Mouse (Mus musculus): Measurements from ENCODE around the gene Lims1. TPM values are rescaled to one million over a fixed set of nuclear protein-coding genes. Genes with fewer than 3 reads are reported as not detected.

Gene Lims1
- polyA plus RNA-seq (2015; fragmentation: Nextera tagmentation; extraction: Ambion mirVana) = 120 and 124 TPM in 2 replicates

- no peaks in the 10 kb centered on the region for H3K36me3 ChIP-seq (ENCODE audit: control insufficient read depth, insufficient read depth, low read length)
- H3K9ac ChIP-seq (ENCODE audit: low read depth, low read length) = peak within 1 kb of the TSS; percentile 92
- H3K4me1 ChIP-seq (ENCODE audit: control insufficient read depth, insufficient read depth, low read length) = peaks cover 18% of the 10 kb centered on the region
- no peaks in the 10 kb centered on the region for H3K27me3 ChIP-seq (replicated peaks; ENCODE audit: control insufficient read depth, insufficient read depth, low read length)
- peak; percentile 99 for ATAC-seq
- peak within 1 kb of the TSS; percentile 76 for H3K4me3 ChIP-seq (ENCODE audit: low read length)
- H3K9me3 ChIP-seq (ENCODE audit: control insufficient read depth, low read length) = no peaks in the 10 kb centered on the region
- H3K27ac ChIP-seq (ENCODE audit: low read length) = peak within 1 kb of the TSS; percentile 93
- peak within 1 kb of the TSS; percentile 60 for H3K4me2 ChIP-seq (ENCODE audit: low read depth, low read length)
- WGBS = under 1% methylated on average over 81 of the region's 86 CpGs
These were observed at the start of gene Lims1 for GRCm38 (mm10) chr10:58323028-58323991. TSS of gene Lims1 (plus strand) at chr10:58323466.

GRCm38 (mm10) chr10:58282238-58282637 is 41.0 kb upstream of the Lims1 start:
- H3K4me2 ChIP-seq (ENCODE audit: low read depth, low read length) = no peak overlapping the region
- no peak overlapping the region for H3K9ac ChIP-seq (ENCODE audit: low read depth, low read length)
- WGBS = 95% methylated on average over 7 of the region's 7 CpGs
- H3K4me1 ChIP-seq (ENCODE audit: control insufficient read depth, insufficient read depth, low read length) = no peaks in the 10 kb centered on the region
- no peaks in the 10 kb centered on the region for H3K9me3 ChIP-seq (ENCODE audit: control insufficient read depth, low read length)
- no peak overlapping the region for H3K27ac ChIP-seq (ENCODE audit: low read length)
- no peak overlapping the region for H3K4me3 ChIP-seq (ENCODE audit: low read length)
- ATAC-seq = no peak
- peaks cover 10% of the 10 kb centered on the region for H3K36me3 ChIP-seq (ENCODE audit: control insufficient read depth, insufficient read depth, low read length)
- no peaks in the 10 kb centered on the region for H3K27me3 ChIP-seq (replicated peaks; ENCODE audit: control insufficient read depth, insufficient read depth, low read length)

GRCm38 (mm10) chr10:58290742-58291141 is 32.5 kb upstream of the Lims1 start:
- Histone ChIP-seq H3K4me3 (ENCODE audit: low read length) (no peak overlapping the region), H3K4me2 (ENCODE audit: low read depth, low read length) (no peak overlapping the region), H3K27ac (ENCODE audit: low read length) (no peak overlapping the region), H3K9me3 (ENCODE audit: control insufficient read depth, low read length) (no peaks in the 10 kb centered on the region), H3K4me1 (ENCODE audit: control insufficient read depth, insufficient read depth, low read length) (no peaks in the 10 kb centered on the region), H3K27me3 (replicated peaks; ENCODE audit: control insufficient read depth, insufficient read depth, low read length) (no peaks in the 10 kb centered on the region), H3K9ac (ENCODE audit: low read depth, low read length) (no peak overlapping the region), H3K36me3 (ENCODE audit: control insufficient read depth, insufficient read depth, low read length) (peaks cover 3% of the 10 kb centered on the region; the same call in 1 of the 2 replicates)
- 52% methylated on average over 3 of the region's 3 CpGs for WGBS
- ATAC-seq = no peak

DNA sequence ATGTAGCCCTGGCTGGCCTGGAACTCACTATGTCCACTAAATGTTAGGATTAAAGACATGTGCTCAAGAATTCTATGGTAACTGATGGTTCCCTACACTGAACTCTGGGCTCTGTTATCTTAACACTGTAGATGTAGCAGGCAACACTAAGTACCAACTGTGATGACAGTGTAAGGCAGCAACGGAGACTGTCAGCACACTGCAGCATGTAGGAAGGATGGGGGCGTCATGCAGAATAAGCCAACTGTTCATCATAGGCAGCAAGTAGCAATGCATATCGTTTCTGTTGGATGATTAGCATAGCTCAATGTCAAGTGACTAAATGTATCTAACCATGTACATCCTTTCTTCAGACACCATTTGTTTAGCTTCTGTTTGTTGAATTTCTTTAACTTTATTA is 29.0 kb upstream of the Lims1 start:
- no peaks in the 10 kb centered on the region; the same call in 1 of the 2 replicates for H3K36me3 ChIP-seq (ENCODE audit: control insufficient read depth, insufficient read depth, low read length)
- no peaks in the 10 kb centered on the region for H3K27me3 ChIP-seq (replicated peaks; ENCODE audit: control insufficient read depth, insufficient read depth, low read length)
- no peak overlapping the region for H3K4me3 ChIP-seq (ENCODE audit: low read length)
- no peaks in the 10 kb centered on the region for H3K9me3 ChIP-seq (ENCODE audit: control insufficient read depth, low read length)
- WGBS = 96% methylated on average over 3 of the region's 3 CpGs
- no peak overlapping the region for H3K4me2 ChIP-seq (ENCODE audit: low read depth, low read length)
- no peak for ATAC-seq
- H3K27ac ChIP-seq (ENCODE audit: low read length) = no peak overlapping the region
- H3K4me1 ChIP-seq (ENCODE audit: control insufficient read depth, insufficient read depth, low read length) = no peaks in the 10 kb centered on the region
- no peak overlapping the region for H3K9ac ChIP-seq (ENCODE audit: low read depth, low read length)

DNA sequence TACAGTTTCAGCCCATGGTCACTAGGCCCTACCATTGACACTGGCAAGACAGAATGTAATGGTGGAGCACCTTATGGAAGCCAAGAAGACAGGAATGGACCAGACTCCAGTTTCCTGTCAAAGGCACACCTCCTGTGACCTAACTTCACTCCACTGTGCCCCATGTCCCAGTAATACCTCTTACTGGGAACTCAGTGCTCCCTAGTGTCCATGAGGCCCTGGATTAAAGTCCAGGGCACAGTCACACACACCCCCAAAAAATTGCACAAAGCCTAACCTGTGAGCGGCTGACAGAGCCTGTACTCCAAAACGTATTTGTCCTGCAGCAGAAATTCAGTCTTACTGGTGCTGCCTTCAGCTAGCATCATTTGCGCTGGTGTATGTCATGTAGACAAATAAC is 27.7 kb upstream of the Lims1 start:
- Histone ChIP-seq H3K4me1 (ENCODE audit: control insufficient read depth, insufficient read depth, low read length) (no peaks in the 10 kb centered on the region), H3K4me2 (ENCODE audit: low read depth, low read length) (no peak overlapping the region), H3K36me3 (ENCODE audit: control insufficient read depth, insufficient read depth, low read length) (no peaks in the 10 kb centered on the region; the same call in 1 of the 2 replicates), H3K9me3 (ENCODE audit: control insufficient read depth, low read length) (no peaks in the 10 kb centered on the region), H3K9ac (ENCODE audit: low read depth, low read length) (no peak overlapping the region), H3K4me3 (ENCODE audit: low read length) (no peak overlapping the region), H3K27me3 (replicated peaks; ENCODE audit: control insufficient read depth, insufficient read depth, low read length) (no peaks in the 10 kb centered on the region), H3K27ac (ENCODE audit: low read length) (no peak overlapping the region)
- ATAC-seq = no peak
- 95% methylated on average over 3 of the region's 3 CpGs for WGBS

DNA sequence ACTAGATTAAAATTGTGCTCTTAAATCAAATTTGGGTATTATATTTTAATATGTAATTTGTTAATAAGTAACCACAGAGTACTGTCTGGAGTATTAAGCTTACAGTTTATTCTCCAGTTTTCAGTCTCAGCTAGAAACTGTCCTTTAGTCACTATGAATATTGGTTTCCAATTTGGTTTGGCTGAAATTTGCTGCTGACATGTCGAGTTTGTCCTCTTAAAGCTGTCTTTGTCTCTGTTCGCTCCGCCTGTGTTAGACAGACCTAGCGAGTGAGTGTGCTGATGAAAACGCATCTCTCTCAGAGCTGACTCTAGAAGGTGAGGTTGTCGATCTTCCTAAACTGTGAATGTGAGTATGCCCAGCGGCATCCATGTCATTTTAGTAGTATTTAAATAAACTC is 18.3 kb upstream of the Lims1 start:
- Histone ChIP-seq H3K4me2 (ENCODE audit: low read depth, low read length) (no peak overlapping the region), H3K9me3 (ENCODE audit: control insufficient read depth, low read length) (no peaks in the 10 kb centered on the region), H3K36me3 (ENCODE audit: control insufficient read depth, insufficient read depth, low read length) (peaks cover 3% of the 10 kb centered on the region), H3K27ac (ENCODE audit: low read length) (no peak overlapping the region), H3K4me1 (ENCODE audit: control insufficient read depth, insufficient read depth, low read length) (no peaks in the 10 kb centered on the region), H3K4me3 (ENCODE audit: low read length) (no peak overlapping the region), H3K27me3 (replicated peaks; ENCODE audit: control insufficient read depth, insufficient read depth, low read length) (no peaks in the 10 kb centered on the region), H3K9ac (ENCODE audit: low read depth, low read length) (no peak overlapping the region)
- WGBS = 94% methylated on average over 7 of the region's 7 CpGs
- no peak for ATAC-seq

DNA sequence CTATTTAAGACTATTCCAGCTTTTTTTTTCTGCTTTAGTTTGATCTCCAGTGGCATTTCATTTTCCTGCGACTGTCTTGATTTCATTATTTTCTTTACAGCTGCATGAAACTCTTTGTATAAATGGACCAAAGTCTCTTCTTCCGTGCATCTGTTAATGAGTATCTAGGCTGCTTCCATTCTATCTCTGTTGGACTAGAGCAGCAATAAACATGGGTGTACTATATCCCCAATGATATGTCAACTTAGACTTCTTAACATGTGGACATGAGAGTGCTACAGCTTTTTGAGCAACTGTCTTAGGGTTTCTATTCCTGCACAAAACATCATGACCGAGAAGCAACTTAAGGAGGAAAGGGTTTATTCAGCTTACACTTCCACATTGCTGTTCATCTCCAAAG is 16.4 kb upstream of the Lims1 start:
- Histone ChIP-seq H3K4me3 (ENCODE audit: low read length) (no peak overlapping the region), H3K27me3 (replicated peaks; ENCODE audit: control insufficient read depth, insufficient read depth, low read length) (no peaks in the 10 kb centered on the region), H3K27ac (ENCODE audit: low read length) (no peak overlapping the region), H3K36me3 (ENCODE audit: control insufficient read depth, insufficient read depth, low read length) (peaks cover 3% of the 10 kb centered on the region), H3K4me2 (ENCODE audit: low read depth, low read length) (no peak overlapping the region), H3K4me1 (ENCODE audit: control insufficient read depth, insufficient read depth, low read length) (no peaks in the 10 kb centered on the region), H3K9ac (ENCODE audit: low read depth, low read length) (no peak overlapping the region), H3K9me3 (ENCODE audit: control insufficient read depth, low read length) (no peaks in the 10 kb centered on the region)
- 75% methylated on average over 3 of the region's 3 CpGs for WGBS
- peak; percentile 70; the same call in 1 of the 2 replicates for ATAC-seq

DNA sequence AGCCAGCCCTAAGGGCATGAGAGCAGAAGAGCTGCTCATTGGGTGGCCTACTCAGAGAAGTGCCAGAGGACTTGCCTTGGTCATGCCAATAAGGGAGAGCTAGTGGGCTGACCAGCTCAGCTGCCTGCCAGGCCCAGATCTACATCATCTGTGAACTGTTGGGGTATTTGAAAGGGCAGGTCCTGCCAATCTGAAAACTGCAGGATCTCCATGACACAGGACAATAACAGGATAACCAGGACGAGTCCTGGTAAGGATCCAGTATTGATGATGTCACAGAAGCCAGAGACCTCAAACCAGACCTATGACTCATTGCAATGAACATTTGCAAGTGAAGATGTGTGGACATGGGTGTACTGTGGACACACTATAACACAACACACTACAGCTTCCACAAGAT is 12.5 kb upstream of the Lims1 start:
- Histone ChIP-seq H3K9ac (ENCODE audit: low read depth, low read length) (no peak overlapping the region), H3K9me3 (ENCODE audit: control insufficient read depth, low read length) (0 out of 2 replicates have a peak, but pooled peaks cover 3% of the 10 kb centered on the region), H3K4me1 (ENCODE audit: control insufficient read depth, insufficient read depth, low read length) (no peaks in the 10 kb centered on the region), H3K27ac (ENCODE audit: low read length) (no peak overlapping the region), H3K36me3 (ENCODE audit: control insufficient read depth, insufficient read depth, low read length) (peaks cover 7% of the 10 kb centered on the region; the same call in 1 of the 2 replicates), H3K4me3 (ENCODE audit: low read length) (no peak overlapping the region), H3K27me3 (replicated peaks; ENCODE audit: control insufficient read depth, insufficient read depth, low read length) (no peaks in the 10 kb centered on the region), H3K4me2 (ENCODE audit: low read depth, low read length) (no peak overlapping the region)
- WGBS = 84% methylated on average over 1 of the region's 1 CpGs
- no peak for ATAC-seq

DNA sequence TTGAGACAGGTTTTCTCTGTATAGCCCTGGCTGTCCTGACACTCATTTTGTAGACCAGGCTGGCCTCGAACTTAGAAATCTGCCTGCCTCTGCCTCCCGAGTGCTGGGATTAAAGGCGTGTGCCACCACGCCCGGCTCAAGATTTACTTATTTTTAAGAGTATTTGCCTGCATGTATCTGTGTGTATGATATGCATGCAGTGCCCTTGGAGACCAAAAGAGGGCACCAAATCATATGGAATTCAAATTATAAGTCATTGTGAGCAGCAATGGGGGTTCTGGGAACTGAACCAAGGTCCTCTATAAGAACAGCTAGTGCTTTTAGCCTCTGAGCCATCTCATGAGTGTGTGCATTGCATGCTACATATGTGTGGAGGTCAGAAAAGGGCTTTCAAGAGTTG is 10.4 kb upstream of the Lims1 start:
- Histone ChIP-seq H3K27me3 (replicated peaks; ENCODE audit: control insufficient read depth, insufficient read depth, low read length) (no peaks in the 10 kb centered on the region), H3K4me3 (ENCODE audit: low read length) (no peak overlapping the region), H3K4me2 (ENCODE audit: low read depth, low read length) (no peak overlapping the region), H3K4me1 (ENCODE audit: control insufficient read depth, insufficient read depth, low read length) (no peaks in the 10 kb centered on the region), H3K36me3 (ENCODE audit: control insufficient read depth, insufficient read depth, low read length) (peaks cover 7% of the 10 kb centered on the region; the same call in 1 of the 2 replicates), H3K9me3 (ENCODE audit: control insufficient read depth, low read length) (0 out of 2 replicates have a peak, but pooled peaks cover 3% of the 10 kb centered on the region), H3K9ac (ENCODE audit: low read depth, low read length) (no peak overlapping the region), H3K27ac (ENCODE audit: low read length) (no peak overlapping the region)
- no peak for ATAC-seq
- 96% methylated on average over 5 of the region's 5 CpGs for WGBS

Data from intestine, embryonic 16.5 days (tissue).